Mouse (Mus musculus) brain, embryonic 14.5 days (tissue): ENCODE results near the gene Stra6.

Source experiments
- CTCF ChIP-seq: fragments of 200-500 bp; IDR thresholded peaks from 2 replicates; pipeline ENCODE4 v1.5.1; 2012; ENCODE audit warnings: inconsistent platforms, mild to moderate bottlenecking, moderate library complexity, borderline replicate concordance; ENCODE audit not compliant: insufficient read depth, insufficient read length; ENCODE audit errors: extremely low read depth
- POLR2A ChIP-seq: fragments of 200-500 bp; IDR thresholded peaks from 2 replicates; pipeline ENCODE4 v1.6.1; 2012; ENCODE audit warnings: mild to moderate bottlenecking, inconsistent platforms, borderline replicate concordance; ENCODE audit not compliant: poor library complexity, insufficient read depth, insufficient read length, severe bottlenecking; ENCODE audit errors: extremely low read depth

- no peak for TF ChIP-seq POLR2A
- no peak for TF ChIP-seq CTCF
Measured at GRCm38 (mm10) chr9:58107494-58107893, 43.9 kb downstream of the Stra6 start.
